Mouse (Mus musculus): ENCODE data around the gene Otulin. TPM values are rescaled to one million over a fixed set of nuclear protein-coding genes. Genes with fewer than 3 reads are reported as not detected.

Gene Otulin
- polyA plus RNA-seq, 1 experiment, result 16.4 TPM

Other genes with a start within 250 kb of the Otulin start
- gene Ank, start 164.0 kb downstream of the Otulin start, polyA plus RNA-seq (2012; ENCODE audit: insufficient read depth, insufficient read length, missing spikeins), result 179 and 208 TPM in 2 replicates
- gene Otulinl, start 50.9 kb upstream of the Otulin start, polyA plus RNA-seq (2012; ENCODE audit: insufficient read depth, insufficient read length, missing spikeins), result 2.7 and 3.8 TPM in 2 replicates

All from brown adipose tissue, adult 24 weeks (tissue).